Mouse (Mus musculus) heart, postnatal 0 days (tissue): ENCODE measurements around the gene Ier5.

Experiments used
- CTCF ChIP-seq: IDR thresholded peaks from 2 replicates; pipeline ENCODE4 v1.5.1; 2016; ENCODE audit warnings: antibody characterized with exemption, control low read depth, low read depth
- EP300 ChIP-seq: IDR thresholded peaks from 2 replicates; pipeline ENCODE4 v1.6.1; 2016; ENCODE audit warnings: antibody characterized with exemption, low read depth

DNA sequence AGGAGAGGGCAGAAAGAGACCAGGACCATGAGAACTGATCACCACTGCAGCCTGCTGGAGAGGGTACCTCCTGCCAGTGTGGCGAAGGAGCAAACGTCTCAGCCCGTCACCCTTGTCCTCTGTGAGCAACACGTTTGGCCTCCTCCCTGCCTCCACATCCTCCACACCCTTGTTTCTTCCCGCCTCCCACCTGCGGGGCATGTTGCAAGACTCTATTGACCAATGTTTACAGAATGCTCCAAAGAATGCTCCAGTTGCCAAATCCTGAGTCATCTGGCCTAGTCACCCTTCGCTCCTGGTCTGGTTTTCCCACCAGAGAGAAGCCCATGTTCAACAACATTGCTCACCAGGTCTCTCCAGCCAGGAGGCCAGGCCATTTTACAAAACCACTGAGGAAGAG lies 24.6 kb downstream of the Ier5 start:
- TF ChIP-seq CTCF = no peak
- no peak for TF ChIP-seq EP300
